Mouse (Mus musculus) cerebellum, adult 2 months (tissue): ENCODE measurements around the gene Scel.

Experiments
- CTCF ChIP-seq: fragments of 200-500 bp; IDR thresholded peaks from 2 replicates; pipeline ENCODE4 v1.5.1; 2011; ENCODE audit warnings: low read depth, mild to moderate bottlenecking, control low read depth, low read length, moderate library complexity, borderline replicate concordance; ENCODE audit not compliant: insufficient read depth
- POLR2A ChIP-seq: fragments of 200-500 bp; IDR thresholded peaks from 2 replicates; pipeline ENCODE4 v1.6.1; 2011; ENCODE audit warnings: low read length, control low read depth, borderline replicate concordance; ENCODE audit not compliant: insufficient read depth

DNA sequence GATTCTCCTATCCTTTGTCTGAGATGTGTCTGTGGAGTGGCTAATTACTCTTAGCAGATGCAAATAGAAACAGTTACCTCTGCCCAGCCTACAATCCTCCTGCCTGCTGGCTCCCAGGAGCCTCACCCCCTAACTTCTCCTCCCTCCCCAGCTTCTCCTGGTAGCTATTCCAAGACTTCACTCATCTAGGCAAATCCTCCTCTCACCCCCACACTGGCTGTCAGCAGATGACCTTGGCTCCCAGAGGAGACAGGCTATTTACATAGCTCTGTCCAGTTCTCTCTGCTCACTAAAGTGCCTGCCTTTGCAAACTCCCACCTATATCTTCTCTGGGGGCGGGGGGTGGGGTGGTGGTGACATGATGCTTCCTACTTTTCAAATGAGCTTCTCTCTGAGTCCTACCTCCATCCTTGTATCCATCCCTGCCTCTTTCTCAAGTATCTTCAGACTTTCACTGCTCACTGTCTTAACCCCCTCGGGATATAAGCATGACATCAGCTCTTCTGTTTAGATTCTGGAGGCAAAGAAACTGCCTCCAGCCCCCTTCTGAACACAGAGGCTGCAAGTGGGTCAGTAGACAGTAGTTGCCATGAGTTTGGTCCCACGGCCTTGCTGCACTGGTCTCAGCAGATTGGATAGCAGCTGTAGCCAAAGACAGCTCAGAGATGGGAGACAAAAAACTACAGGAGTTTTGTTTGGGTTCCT is 41.9 kb upstream of the Scel start:
- no peak for TF ChIP-seq POLR2A
- no peak for TF ChIP-seq CTCF
